Mouse (Mus musculus): ENCODE data around the gene D630045J12Rik.

The D630045J12Rik gene

DNA sequence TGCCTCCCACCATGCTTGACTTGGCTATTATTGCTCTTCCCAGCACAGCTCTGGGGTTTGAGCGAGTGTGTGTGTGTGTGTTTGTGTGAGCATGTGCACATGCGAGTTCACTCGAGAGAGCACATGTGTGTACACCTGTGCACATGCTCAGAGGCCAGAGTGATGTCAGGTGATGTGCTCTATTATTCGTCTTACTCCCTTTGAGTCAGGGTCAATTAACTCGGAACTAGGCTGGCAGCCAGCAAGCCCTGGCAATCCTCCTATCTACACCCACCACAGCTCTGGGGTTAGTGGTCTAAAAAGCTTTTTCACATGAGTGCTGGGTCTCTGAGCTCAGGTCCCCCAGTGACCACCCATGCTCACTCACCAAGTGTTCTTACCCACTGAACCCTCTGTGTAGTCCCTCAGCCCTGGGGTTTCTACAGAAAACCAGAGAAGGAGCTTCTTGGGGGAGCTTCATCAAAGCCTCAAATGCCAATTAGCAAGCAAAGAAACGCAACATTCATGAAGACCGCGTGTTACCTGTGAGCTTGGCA, 11.4 kb downstream of the D630045J12Rik start:
- peak; percentile 33 to 44 for DNase-seq

DNA sequence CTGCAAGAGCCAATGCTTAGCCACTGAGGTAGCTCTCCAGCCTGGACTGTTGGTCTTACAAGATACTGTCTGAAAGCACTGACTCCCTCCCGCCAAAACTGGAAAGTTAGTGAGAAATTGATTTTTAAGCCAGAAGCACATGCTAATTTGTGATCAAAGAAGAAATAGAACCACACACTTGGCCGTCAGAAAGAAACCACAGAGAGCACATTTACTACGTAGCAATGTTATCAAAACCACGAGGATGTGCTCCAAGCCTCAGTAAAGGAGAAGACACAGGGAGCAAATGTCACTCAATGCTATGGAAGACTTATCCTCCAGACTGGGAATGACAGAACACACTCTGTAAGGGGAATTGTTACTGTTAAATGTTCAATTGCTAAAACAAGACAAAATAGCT, 12.3 kb downstream of the D630045J12Rik start:
- no peak for DNase-seq

DNA sequence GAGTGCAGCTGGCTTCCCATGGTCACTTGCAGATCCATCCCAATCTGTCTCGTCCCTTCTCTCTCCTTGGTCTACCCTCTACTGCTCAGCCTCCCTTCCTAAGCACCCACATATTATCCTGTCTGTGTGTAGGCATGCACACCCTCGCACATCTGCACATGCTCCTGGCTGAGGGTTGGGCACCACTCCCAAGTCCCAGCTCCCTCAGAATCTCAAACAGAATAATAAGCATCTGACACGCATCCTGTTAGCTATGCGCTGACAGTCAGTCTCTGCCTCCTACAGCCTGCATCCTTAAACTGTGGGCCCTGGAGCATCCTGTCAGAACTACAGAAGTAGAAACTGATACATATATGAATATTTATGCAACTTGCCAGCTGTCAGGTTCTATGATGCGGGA, 13.2 kb downstream of the D630045J12Rik start:
- DNase-seq, result no peak

DNA sequence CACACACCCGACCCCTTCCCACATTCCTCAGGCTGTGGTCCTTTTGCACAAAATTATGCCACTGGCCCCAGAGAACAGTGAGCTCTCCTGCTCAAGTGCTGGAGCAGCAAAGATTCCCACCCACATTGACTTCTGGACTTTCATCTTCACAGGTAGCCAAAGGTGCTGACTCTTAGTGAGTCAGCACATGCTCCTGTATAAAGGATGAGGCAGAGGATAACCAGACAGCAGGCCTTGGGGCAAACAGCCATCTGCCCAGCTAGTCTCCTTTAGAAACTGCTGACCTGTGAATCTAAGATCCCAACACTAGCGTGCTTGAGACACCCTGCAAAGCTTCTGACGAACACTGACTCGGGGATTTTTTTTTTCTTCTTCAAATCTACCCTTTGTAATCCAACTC, 15.4 kb downstream of the D630045J12Rik start:
- DNase-seq, result no peak

DNA sequence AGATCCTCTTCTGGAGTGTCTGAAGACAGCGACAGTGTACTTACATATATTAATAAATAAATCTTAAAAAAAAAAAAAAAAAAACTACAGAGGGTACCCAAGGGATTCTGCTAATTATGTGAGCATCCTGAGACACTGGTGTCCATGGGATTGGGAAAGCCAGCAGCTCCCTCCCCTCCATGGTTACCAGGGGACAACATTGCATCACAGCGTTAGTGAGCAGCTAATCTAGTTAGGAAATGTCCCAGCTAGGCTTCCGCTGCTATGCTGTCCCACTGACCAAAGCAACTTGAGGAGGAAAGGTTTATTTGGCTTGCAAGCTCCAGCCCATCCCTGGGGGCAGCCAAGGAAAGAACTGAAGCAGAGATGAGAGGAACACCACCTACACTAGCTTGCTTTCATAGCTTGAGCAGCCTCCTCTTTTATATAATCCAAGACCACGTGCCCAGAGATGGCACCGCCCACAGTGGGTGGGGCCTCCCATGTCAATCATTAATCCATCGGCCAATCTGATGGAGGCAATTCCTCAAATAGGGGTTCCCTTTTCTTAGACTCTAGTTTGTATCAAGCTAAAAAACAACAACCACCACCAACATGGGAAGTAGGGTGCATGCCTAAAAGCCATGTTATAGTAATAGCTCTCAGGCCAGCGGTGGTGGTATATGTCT, 17.7 kb downstream of the D630045J12Rik start:
- no peak for DNase-seq

DNA sequence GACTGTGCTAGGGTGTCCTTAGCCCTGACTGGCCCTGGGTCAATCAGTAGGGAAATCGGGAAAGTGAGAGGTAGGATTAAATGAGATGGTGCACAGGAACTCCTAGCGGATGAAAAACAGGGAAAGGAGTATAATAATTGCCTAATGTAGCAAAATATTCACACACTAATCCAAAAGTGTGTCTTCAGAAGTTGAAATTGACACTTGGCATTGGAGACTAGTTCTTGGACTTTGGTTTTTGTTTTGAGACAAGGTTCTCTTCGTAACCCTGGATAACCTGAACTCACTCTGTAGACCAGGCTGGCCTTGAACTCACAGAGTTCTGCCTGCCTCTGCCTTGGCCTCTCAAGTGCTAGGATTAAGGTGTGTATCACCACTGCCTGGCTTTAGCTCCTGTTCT, 20.0 kb downstream of the D630045J12Rik start:
- DNase-seq, result no peak

DNA sequence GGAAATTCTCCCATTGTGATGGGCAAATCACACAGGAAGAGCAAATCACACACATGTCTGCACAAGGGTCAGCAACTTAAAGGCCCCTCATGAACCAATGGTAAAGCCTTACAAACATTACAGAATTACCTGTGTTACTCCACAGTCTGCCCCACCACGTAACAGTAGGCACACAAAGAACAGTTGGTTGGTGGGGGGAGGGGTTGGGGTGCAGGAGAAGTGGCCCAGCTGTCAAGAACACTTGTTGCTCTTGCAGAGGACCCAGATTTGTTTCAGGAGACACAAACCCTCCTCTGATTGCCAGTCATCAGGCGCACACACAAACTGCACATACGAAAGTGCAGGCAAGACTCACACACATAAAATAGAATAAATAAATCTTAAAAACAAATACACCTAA, 20.9 kb downstream of the D630045J12Rik start:
- DNase-seq, result no peak

DNA sequence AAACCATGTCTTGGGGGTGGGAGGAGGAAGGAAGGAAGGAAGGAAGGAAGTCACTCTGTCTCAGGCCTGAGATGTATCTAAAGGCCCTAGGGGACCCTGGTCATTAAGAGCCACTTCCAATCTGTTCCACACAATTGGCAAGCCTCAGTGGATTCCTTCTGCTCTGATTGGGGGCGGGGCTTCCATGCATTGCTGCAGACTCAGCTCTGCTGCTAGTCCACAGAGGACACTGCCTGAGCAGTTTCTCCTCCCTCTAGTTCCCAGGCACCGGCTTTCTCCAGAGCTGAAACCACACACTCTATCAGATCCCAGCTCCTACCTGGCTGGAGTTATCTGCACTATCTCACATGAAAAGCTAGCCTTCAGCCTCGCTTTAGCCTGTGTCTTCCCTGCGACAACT, 21.8 kb downstream of the D630045J12Rik start:
- DNase-seq, result peak in 1 of 2 experiments; percentile 26

DNA sequence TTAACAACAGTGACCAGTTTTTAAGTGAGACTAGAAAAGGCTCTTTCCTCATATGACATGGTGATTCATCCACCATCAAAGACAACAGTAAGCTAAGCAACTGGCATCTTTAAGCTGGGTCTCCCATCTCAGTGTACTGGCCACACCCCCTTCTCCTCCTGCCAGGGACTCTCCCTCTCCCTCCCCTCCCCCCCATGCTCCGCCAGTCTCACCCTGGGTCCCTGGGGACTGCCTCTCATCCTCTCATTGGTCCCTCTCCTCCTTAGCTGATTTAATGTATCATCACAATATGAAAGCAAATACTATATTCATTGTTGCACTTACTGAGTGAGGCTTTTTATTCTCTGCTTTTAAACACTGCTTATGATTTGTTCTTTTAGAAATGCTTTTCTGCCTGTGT, 29.7 kb downstream of the D630045J12Rik start:
- no peak for DNase-seq

DNA sequence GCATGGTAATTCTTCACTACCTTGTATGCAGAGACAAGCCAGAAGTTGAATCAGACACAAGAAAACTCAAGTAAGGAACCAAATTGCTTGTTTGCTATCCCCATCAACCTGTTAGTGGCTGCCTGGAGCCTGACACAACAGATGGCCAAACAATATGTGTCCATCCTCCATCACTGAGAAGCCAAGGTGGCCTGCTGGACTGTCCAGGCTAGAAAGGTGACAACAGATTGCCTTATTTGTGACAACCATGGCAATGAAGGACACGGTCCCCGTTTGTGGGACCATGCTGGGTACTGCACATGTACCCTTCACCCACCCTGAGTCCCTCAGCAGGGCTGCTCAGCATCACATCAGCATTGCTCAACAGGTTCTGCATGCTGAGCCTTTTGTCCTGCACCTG, 34.5 kb downstream of the D630045J12Rik start:
- DNase-seq, result peak in 1 of 2 experiments; percentile 62

DNA sequence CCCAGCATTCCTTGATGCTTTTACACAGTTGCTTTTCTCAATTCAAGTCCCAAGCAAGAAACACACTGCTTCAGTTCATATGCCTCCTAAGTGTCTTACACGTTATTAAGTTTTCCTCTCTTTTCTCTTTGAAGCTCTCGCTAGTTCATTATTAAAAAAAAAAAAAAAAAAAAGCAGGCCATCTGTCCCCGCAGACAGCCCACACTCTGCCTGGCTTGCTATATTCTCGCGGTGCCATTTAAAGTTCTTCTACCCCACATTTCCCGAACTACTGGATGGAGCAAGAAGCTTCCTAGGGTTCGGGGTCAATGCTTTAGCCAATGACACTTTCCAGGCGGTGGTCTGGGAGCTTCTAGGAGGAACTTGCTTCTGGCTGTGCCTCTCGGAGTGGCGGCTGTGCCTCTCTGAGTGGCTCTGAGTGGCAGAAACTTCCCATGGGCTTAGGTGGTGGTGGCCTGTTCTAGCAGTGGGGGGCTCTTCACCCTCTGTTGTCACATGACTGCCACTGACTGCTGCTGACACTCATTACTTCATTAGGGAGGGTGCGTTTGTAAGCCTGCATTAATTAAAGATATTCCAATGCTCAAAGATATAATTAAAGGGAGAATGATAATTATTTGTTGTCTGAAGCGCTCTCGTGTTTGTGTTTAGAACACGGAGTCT, 38.2 kb downstream of the D630045J12Rik start:
- no peak for DNase-seq

DNA sequence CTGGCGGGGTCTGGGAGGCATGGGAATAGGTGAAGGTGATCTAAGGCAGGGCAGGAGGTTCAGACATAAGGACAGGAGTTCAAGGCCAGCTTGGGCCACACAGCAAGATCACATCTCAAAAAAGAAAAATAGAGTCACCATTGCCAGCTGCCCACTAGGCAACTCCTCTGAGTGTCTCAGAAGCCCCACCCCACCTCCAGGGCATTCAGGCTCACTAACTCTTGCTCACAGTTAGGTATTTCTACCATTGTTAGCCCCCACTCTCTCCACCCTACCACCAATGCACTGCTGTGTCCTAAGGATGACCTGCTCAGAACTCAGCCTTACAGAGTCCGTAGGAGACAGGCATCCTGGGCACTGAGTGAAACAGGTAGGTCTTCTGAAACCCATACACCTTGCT, 46.2 kb downstream of the D630045J12Rik start:
- no peak for DNase-seq

DNA sequence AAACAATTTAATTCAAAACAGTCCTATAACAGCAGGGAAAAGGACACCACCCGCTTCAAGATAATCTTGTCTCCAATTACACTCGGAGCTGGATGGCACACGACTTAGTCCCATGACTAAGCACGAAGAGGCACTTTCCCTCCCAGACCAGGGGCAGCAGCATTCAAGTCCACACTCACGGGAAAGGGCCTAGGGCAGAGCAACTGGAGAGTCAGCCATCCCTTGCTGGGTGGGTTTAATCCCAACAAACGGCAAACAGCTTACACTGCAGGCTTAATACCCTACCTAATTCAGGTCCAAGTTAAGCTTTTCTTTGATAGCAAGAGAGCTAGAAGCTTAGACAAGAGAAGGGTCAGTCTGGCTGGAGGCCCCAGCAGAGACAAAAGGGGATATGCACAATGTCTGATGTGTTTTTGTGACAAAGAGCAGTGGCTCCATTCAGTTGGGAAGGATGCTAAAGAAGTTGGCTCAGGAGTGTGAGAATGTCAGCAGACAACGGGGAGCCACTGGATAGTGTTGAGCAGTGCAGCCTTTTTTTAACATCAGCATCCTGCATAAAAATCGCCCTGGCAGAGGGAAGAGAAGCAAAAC, 46.8 kb downstream of the D630045J12Rik start:
- DNase-seq, result no peak

DNA sequence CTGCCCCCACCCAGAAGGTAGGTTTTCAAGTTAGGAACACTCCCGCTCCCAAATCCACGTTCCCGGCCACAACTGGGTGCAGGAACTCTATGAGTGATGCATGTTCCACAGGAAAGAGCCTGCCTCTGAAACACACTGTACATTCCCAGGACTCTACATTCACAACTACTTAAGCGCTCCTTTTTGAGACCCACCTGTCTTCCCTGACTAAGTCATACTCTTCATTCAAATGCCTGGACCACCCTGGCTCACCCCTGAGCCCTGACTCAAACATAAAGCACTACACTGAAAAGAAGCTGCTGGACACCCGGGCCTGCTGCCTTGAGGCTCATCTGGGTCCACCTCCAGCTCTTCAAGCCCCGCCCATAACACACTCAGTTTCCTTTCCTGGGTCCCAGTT, 48.4 kb downstream of the D630045J12Rik start:
- no peak for DNase-seq

DNA sequence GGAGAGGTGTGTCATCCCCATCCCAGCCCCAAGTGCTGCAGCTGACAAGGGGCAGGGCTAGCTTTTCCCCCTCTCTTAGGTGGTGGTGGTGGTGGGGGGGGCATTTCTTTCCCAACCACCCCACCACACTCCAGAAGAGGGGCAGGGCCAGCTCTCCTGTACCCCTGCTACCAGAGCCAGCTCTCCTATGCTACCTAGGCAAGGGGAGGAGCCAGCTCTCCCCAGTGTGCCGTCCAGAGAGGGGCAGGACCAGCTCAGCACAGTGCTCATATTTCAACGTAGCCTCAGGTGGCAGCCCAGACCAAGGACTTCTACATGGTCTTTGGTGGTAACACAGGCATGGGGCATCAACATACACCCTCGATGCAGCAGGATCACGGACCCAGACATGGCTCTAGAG, 50.0 kb downstream of the D630045J12Rik start:
- DNase-seq, result no peak

DNA sequence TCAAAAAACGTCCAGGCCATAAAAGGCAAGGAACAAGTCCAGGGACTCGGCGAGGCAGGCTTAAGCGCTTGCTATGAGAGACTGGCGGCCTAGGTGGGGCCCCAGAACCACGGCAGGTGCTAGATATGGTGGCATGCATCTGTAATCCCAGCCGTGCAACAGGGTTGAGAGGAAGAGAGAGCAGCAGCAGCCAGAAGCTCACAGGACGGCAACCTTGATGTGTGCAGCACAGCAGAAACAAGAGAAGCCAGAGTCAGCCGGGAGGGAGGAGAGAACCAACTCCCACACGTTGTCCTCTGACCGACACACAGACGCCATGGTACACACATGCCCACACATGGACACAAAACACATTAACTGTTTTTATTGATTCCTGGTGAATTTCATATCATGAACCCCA, 51.0 kb downstream of the D630045J12Rik start:
- no peak for DNase-seq

DNA sequence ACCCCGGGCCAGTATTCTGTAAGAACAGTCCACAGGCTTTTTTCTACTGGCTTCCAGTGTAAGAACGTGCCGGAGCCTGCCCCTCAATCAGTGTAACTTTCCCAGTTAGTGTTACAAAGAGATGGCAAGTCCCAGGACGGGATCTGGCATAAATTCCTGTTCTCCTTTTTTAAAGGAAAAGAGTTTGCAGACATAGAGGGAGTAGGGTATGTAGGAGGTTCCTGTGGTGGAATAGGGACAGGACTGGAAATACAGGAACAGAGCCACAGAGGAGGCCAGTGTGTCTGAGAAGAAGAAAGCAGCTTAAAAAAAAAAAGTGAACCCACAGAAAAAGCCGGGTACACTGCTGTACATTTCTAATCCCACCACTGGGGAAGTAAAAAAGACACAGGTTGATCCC, 52.3 kb downstream of the D630045J12Rik start:
- DNase-seq, result no peak

DNA sequence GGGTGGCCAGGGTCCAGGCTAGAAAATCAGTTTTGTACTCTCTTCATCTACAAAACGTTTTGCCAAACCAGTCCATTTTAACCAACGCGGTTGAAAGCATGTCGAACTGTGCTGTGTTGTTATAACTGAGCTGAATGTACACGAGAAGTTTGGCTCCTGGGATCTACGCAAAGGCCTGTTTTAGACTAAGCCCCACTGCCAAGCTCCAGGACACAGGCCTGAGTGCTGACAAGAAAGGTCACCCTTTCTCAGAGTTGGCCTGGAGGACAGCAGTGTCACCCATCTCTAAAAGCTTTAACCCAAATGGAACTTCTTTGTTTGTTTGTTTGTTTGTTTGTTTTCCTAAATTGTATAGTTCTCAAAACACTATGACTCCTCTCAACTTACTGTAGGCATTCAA, 54.2 kb downstream of the D630045J12Rik start:
- DNase-seq, result no peak

DNA sequence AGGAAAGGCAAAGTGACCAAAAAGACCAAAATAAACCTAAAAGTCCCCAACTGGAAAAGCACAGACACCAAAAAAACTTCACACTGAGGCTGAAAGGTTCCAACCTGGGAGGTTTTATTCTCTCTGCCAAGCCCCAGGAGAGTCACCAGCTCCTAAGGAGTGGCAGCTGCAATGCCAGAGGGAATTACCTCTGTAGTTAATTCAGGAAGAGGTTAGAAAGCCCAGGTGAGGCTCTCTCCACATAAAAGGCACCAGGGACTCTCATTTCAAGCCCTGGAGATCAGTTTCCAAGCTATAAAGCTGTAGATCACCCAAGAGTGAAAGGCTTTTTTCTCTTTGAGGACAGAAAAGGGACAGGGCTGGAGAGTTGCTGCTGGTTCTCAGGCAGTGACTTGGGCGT, 55.1 kb downstream of the D630045J12Rik start:
- no peak for DNase-seq

DNA sequence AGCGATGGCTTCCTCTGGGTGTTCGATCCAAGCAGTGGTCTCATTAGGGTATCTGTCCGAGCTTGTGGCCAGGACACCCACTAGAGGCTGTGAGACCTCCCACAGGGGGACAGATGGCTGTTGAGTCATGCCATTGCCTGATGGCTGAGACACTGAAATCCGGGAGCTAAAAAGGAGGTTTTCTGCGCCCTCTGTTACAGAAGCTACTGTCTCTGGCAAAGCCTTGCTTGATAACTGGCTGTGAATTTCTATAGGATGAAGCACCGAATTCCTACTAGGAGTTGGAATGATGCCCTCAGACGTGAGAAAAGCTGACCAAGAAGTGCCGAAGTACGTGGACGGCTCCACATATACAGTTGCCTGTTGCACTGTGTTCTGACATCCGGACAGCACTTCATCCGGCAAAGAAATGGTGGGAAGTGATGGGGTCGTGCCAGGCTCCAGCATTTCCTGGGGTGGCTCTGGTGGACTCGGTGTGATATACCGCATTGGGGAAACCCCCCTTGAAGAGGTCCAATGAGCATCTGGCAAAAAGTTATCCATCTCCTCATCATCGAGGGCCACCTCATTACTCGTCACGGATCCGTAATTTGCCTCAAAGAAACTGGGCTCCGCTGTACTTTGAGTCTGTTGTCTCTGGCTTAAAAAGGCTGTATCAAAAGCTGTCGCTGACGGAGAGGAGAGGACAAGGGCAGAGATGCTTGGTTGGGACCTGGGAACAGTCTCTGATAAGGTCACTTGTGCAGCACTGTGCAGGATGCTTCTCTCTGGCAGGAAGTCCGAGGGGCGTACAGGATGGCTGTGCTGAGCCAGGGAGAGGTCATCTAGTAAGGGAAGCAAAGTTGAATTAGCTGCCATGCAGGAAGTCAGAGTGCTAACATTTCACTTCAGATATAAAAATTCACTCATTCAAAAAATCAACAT, 57.3 kb downstream of the D630045J12Rik start:
- peak; percentile 68 to 83 for DNase-seq

DNA sequence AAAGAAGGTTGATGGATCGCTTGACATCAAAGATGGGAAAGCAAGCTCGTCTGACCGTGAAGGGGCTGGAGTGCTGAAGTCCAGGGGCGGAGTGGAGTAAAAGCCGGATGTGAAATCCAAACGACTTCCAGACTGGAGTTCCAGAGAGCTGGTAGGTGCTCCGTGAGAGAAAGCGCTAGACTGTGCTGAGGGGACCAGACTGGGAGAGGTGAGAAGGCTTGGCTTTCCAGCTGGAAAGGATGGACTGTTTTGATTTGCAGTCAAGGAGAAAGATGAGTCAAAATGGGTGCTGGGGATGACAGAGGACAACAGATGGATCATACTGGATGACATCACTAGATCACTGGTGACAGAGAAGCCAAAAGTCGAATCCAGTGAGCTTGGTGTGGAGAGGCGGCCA, 58.5 kb downstream of the D630045J12Rik start:
- no peak for DNase-seq

DNA sequence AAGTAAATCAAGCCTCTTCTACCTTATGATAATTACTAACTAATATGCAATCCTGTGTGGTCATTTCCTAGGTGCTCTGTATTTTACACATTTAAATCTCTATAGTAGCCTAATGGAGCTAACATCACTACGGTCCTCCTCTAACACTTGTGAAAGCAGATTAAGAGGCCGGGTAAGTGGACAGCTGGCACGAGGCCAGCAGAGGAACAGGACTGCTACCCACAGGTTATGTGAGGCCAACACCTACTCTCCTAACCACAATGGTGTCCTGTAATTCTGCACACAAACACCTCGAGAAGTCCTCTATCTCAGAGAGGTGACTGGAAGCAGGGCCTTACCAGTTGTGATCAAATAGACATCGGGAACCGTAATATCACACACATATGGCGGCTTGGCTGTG, 59.8 kb downstream of the D630045J12Rik start:
- no peak for DNase-seq

DNA sequence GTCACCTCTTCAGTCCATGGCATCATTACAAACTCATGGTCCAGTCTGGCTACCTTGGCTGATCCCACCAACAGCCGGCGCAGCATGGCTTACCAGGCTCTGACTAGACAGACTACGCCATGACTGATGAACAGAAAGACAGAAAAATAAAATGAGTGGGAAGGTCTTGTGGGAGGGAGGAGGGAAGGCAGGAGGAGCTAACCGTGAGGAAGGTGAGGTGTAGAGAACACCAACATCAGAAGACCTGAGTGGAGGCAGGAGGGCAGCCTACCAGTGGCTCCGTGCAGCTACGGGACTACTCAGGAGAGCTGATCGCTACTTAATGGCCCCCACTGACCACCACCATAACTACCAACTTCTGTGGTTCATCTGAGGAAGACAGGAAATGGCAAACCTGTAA, 60.9 kb downstream of the D630045J12Rik start:
- DNase-seq, result no peak
